Mouse (Mus musculus): ENCODE results near the gene Tas2r138.

DNA sequence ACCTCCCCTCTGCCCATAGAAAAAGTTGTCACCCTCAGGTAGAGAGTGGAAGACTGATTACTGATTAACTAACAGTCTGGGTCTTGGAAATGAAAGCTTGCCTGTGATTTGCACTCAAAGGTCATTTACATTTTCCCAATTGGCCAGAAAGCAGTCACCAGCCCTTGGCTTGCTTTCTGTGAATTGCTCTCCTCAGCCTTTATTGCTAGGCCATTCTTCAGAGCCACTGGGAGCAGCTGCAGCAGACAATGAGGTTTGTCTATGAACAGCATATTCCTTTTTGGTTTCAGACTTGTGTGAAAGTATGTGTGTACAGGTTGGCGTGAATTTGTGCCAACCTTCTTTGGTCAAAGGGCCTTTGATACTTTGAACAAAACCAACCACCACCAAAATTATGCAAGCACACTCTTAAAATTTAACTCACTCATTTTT lies 21.5 kb upstream of the Tas2r138 start:
- TF ChIP-seq POLR2A (IDR thresholded peaks at IDR 0.05; ENCODE audit: borderline replicate concordance, extremely low read depth, insufficient read depth, insufficient read length, poor library complexity, severe bottlenecking) (no peak), CTCF (IDR thresholded peaks at IDR 0.05; ENCODE audit: borderline replicate concordance, extremely low read depth, insufficient read depth, insufficient read length) (no peak)

Data from brain, embryonic 14.5 days (tissue).